Mouse (Mus musculus): Measurements from ENCODE around the gene Ppm1l.

GRCm38 (mm10) chr3:69469463-69470141 lies 152.9 kb downstream of the Ppm1l start:
- no peak for TF ChIP-seq POLR2A (IDR thresholded peaks at IDR 0.05; ENCODE audit: control insufficient read depth in 1 of 2, insufficient read depth in 1 of 2, low read depth in 1 of 2, low read length in 2 of 2, poor library complexity in 1 of 2)
- TF ChIP-seq NELFE (IDR thresholded peaks at IDR 0.05; ENCODE audit: low read depth, low read length): no peak
